Mouse (Mus musculus): Measurements from ENCODE around the gene Wwox. TPM values are rescaled to one million over a fixed set of nuclear protein-coding genes. Genes with fewer than 3 reads are reported as not detected.

Gene Wwox
- total and polyA plus RNA-seq, 3 experiments: 7.8 to 11.5 (median 9.1) TPM

DNA sequence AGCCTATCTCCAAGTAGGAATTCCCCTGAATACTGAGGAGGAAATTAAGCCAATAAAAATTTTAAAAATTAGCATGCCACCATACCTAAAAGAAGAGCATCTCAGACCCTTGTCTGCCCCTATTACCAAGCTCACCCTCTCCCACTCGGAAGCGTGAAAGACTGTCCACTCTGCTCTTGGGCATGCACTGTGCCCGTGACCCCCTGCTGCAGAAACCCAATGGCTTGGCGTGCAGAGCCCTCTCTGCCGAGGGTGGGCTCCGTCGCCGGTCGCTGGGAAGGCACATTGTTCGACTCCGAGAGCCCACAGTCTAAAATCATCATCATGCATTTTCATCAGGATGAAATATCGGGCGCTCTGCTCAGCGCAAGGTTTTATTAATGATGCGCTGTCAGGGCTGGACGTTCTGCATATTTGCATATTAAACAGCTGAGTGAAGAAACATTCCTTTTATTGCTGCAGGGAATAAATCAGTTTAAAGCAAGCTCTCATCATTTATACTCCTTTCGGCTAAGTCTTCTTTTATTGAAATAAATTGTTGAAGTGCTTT lies 471.7 kb downstream of the Wwox start:
- in situ Hi-C loops (cut with MboI; ENCODE audit: low pct_ligation_motif_present, low pct_unique_long_range_greater_than_20kb, low sequenced_read_pairs) (no loop called here), dilution Hi-C loops (cut with MboI; ENCODE audit: extremely low pct_ligation_motif_present, extremely low pct_unique_long_range_greater_than_20kb, low sequenced_read_pairs) (no loop called here)
- Histone ChIP-seq H3K4me1 (ENCODE audit: control insufficient read depth in 1 of 2, insufficient read depth in 2 of 2) (peaks cover 8 to 27% of the 10 kb centered on the region in 2 experiments), H3K9me3 (replicated peaks; ENCODE audit: low read length) (no peaks in the 10 kb centered on the region), H3K27me3 (replicated peaks) (no peaks in the 10 kb centered on the region), H3K4me2 (ENCODE audit: insufficient read depth, low read depth, poor library complexity, severe bottlenecking) (no peak overlapping the region), H3K4me3 (replicated peaks in 1 of 3; ENCODE audit: low read depth in 2 of 3, low read length in 2 of 3, poor library complexity in 1 of 3) (no peak overlapping the region), H3K27ac (ENCODE audit: insufficient read depth, low read depth) (no peak overlapping the region), H3K36me3 (replicated peaks in 1 of 2; ENCODE audit: control insufficient read depth in 1 of 2, insufficient read depth in 1 of 2, low read length in 1 of 2) (no peaks in the 10 kb centered on the region), H3K79me2 (replicated peaks; ENCODE audit: control insufficient read depth, extremely low read depth, insufficient read depth, poor library complexity, severe bottlenecking) (no peaks in the 10 kb centered on the region), H3K9ac (ENCODE audit: insufficient read depth, low read depth) (no peak overlapping the region)
- DNase-seq (ENCODE audit: extremely low read depth): no peak
- TF ChIP-seq UBTF (IDR thresholded peaks at IDR 0.05; ENCODE audit: low read depth, low read length) (no peak), GABPA (IDR thresholded peaks at IDR 0.05; ENCODE audit: insufficient replicate concordance, low read depth, low read length) (no peak), NRF1 (IDR thresholded peaks at IDR 0.05; ENCODE audit: low read depth, low read length) (no peak)

DNA sequence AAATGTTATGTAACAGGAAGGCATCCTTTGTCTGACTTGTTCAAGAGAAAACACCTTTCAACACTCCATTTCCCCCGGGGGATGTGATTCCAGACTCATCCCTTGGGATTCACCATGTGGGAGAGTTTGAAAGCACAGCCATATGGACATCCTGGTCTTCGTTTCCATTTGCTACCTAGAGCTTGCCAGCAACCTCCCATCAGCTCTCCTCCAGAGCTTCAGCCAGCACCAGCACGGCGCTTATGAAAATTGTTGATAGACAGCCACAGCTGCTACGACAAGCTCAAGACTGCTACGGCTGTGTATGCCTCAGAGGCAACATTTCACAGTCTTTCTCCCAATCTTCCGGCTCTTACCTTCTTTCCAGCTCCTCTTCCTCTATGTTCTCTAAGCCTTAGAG lies 484.2 kb downstream of the Wwox start:
- TF ChIP-seq MAX (IDR thresholded peaks at IDR 0.05; ENCODE audit: low read length) (no peak), EP300 (IDR thresholded peaks at IDR 0.05; ENCODE audit: low read length) (no peak), TCF12 (IDR thresholded peaks at IDR 0.05; ENCODE audit: low read depth, low read length) (no peak), ELF1 (IDR thresholded peaks at IDR 0.05; ENCODE audit: low read depth, low read length) (no peak), TBP (conservative IDR thresholded peaks at IDR 0.05; ENCODE audit: low read depth, low read length) (no peak), JUND (conservative IDR thresholded peaks at IDR 0.05; ENCODE audit: low read depth, low read length) (no peak), UBTF (IDR thresholded peaks at IDR 0.05; ENCODE audit: low read depth, low read length) (no peak), CHD1 (IDR thresholded peaks at IDR 0.05; ENCODE audit: low read depth, low read length) (no peak)
- Histone ChIP-seq H3K9me3 (replicated peaks; ENCODE audit: low read length) (no peaks in the 10 kb centered on the region), H3K36me3 (replicated peaks in 1 of 2; ENCODE audit: control insufficient read depth in 1 of 2, insufficient read depth in 1 of 2, low read length in 1 of 2) (no peaks in the 10 kb centered on the region), H3K27ac (ENCODE audit: insufficient read depth, low read depth) (no peak overlapping the region), H3K4me3 (replicated peaks in 1 of 3; ENCODE audit: low read depth in 2 of 3, low read length in 2 of 3, poor library complexity in 1 of 3) (no peak overlapping the region), H3K79me2 (replicated peaks; ENCODE audit: control insufficient read depth, extremely low read depth, insufficient read depth, poor library complexity, severe bottlenecking) (no peaks in the 10 kb centered on the region), H3K4me2 (ENCODE audit: insufficient read depth, low read depth, poor library complexity, severe bottlenecking) (no peak overlapping the region), H3K4me1 (ENCODE audit: control insufficient read depth in 1 of 2, insufficient read depth in 2 of 2) (peaks cover 0 to 5% of the 10 kb centered on the region in 2 experiments; a peak in 1 of 4 replicates), H3K9ac (ENCODE audit: insufficient read depth, low read depth) (no peak overlapping the region), H3K27me3 (replicated peaks) (no peaks in the 10 kb centered on the region)
- in situ Hi-C loops (cut with MboI; ENCODE audit: low pct_ligation_motif_present, low pct_unique_long_range_greater_than_20kb, low sequenced_read_pairs) (no loop called here), dilution Hi-C loops (cut with MboI; ENCODE audit: extremely low pct_ligation_motif_present, extremely low pct_unique_long_range_greater_than_20kb, low sequenced_read_pairs) (no loop called here)
- DNase-seq (ENCODE audit: extremely low read depth): no peak

DNA sequence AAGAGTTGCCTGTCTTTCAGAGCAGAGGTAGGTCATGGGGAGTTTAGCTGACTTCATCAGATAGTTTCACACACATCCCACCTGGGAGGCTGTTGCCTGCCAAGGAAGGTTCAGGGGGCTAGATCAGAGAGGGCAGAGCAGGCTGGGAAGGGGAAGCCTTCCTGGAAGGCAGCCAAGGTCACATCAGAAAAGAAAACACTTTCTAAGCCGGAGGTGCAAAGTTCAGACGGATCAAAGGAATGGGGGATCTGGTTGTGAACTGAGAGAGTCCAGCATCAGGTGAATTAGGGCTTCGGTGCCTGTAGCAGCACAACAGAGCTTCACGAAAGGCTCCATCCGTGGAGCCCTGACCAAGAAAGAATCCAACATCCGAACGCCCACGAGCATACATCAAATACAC lies 488.0 kb downstream of the Wwox start:
- Histone ChIP-seq H3K9me3 (replicated peaks; ENCODE audit: low read length) (no peaks in the 10 kb centered on the region), H3K27ac (ENCODE audit: insufficient read depth, low read depth) (no peak overlapping the region), H3K4me3 (replicated peaks in 1 of 3; ENCODE audit: low read depth in 2 of 3, low read length in 2 of 3, poor library complexity in 1 of 3) (no peak overlapping the region), H3K4me1 (ENCODE audit: control insufficient read depth in 1 of 2, insufficient read depth in 2 of 2) (peaks cover 0 to 5% of the 10 kb centered on the region in 2 experiments; a peak in 1 of 4 replicates), H3K27me3 (replicated peaks) (no peaks in the 10 kb centered on the region), H3K9ac (ENCODE audit: insufficient read depth, low read depth) (no peak overlapping the region), H3K4me2 (ENCODE audit: insufficient read depth, low read depth, poor library complexity, severe bottlenecking) (no peak overlapping the region), H3K36me3 (replicated peaks in 1 of 2; ENCODE audit: control insufficient read depth in 1 of 2, insufficient read depth in 1 of 2, low read length in 1 of 2) (no peaks in the 10 kb centered on the region), H3K79me2 (replicated peaks; ENCODE audit: control insufficient read depth, extremely low read depth, insufficient read depth, poor library complexity, severe bottlenecking) (no peaks in the 10 kb centered on the region)
- dilution Hi-C loops (cut with MboI; ENCODE audit: extremely low pct_ligation_motif_present, extremely low pct_unique_long_range_greater_than_20kb, low sequenced_read_pairs) (no loop called here), in situ Hi-C loops (cut with MboI; ENCODE audit: low pct_ligation_motif_present, low pct_unique_long_range_greater_than_20kb, low sequenced_read_pairs) (no loop called here)
- no peak for TF ChIP-seq POLR2A (IDR thresholded peaks at IDR 0.05; ENCODE audit: low read depth, low read length)
- no peak for TF ChIP-seq JUND (conservative IDR thresholded peaks at IDR 0.05; ENCODE audit: low read depth, low read length)
- no peak for TF ChIP-seq CHD1 (IDR thresholded peaks at IDR 0.05; ENCODE audit: low read depth, low read length)
- TF ChIP-seq MYC (IDR thresholded peaks at IDR 0.05; ENCODE audit: low read depth, low read length): no peak
- TF ChIP-seq CHD2 (IDR thresholded peaks at IDR 0.05; ENCODE audit: low read length): no peak
- TF ChIP-seq MXI1 (IDR thresholded peaks at IDR 0.05; ENCODE audit: low read depth, low read length): no peak
- TF ChIP-seq ETS1 (conservative IDR thresholded peaks at IDR 0.05; ENCODE audit: low read depth, low read length): no peak
- TF ChIP-seq NRF1 (IDR thresholded peaks at IDR 0.05; ENCODE audit: low read depth, low read length): no peak
- no peak for TF ChIP-seq HCFC1 (IDR thresholded peaks at IDR 0.05; ENCODE audit: low read depth, low read length)
- no peak for TF ChIP-seq ZC3H11A (IDR thresholded peaks at IDR 0.05; ENCODE audit: low read depth, low read length)
- no peak for TF ChIP-seq MAZ (IDR thresholded peaks at IDR 0.05; ENCODE audit: low read depth, low read length)
- DNase-seq (ENCODE audit: extremely low read depth): no peak
